Mouse (Mus musculus): ENCODE results near the gene Srsf7.

GRCm38 (mm10) chr17:80241594-80241993 lies 34.5 kb upstream of the Srsf7 start:
- TF ChIP-seq POLR2A (IDR thresholded peaks at IDR 0.05; ENCODE audit: borderline replicate concordance, extremely low read depth, low read depth, low read length) (no peak), CTCF (IDR thresholded peaks at IDR 0.05; ENCODE audit: insufficient read depth, low read length) (no peak)

Measured in lung, adult 2 months (tissue).